Mouse (Mus musculus): ENCODE measurements around the gene Ubiad1.

DNA sequence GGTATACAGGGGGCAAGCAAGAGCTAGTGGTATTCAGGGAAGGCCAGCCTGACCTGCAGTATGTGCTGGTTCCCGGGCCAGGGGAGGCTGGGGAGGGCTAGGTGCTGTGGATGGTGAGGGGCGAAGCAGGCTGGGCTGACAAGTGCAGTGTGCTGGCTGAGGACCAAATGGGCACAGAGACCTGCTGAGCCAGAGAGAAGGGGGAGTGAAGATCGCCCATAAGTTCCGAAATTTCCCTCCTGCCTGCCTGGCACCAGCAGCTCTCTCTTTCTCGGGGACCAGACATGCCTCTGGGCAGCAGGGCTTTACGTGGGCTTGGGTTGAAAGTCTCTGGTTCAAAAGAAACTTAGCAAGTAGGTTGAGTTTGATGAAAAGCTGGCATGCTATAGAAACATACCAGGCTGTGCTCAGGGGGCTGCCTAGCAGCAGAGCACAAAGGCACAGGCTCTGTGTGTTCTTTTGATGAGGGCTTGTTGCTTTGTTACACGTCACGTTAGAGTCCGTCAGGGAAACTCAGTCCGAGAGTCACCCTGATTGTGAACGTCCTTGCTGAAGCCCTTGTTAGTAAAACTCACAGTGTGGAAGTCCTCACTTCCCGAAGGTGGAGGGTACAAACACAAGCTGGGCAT, 16.2 kb upstream of the Ubiad1 start:
- TF ChIP-seq CTCF (IDR thresholded peaks at IDR 0.05; ENCODE audit: insufficient read depth, low read depth, low read length) (no peak), POLR2A (IDR thresholded peaks at IDR 0.05; ENCODE audit: insufficient read depth, low read depth, low read length) (no peak)

Data from olfactory bulb, adult 2 months (tissue).